Mouse (Mus musculus) hindlimb bud, embryonic 11.5 days (tissue): ENCODE measurements around the gene Cacna1f.
A peak's percentile ranks its signal among the peaks of the same experiment; 100 is the strongest.

Source experiments
- DNase-seq: peaks from one replicate; pipeline ENCODE4 v3.0.0-alpha.2; 2012; ENCODE audit warnings: low read depth, low spot score; ENCODE audit errors: extremely low spot score

Gene Cacna1f

DNA sequence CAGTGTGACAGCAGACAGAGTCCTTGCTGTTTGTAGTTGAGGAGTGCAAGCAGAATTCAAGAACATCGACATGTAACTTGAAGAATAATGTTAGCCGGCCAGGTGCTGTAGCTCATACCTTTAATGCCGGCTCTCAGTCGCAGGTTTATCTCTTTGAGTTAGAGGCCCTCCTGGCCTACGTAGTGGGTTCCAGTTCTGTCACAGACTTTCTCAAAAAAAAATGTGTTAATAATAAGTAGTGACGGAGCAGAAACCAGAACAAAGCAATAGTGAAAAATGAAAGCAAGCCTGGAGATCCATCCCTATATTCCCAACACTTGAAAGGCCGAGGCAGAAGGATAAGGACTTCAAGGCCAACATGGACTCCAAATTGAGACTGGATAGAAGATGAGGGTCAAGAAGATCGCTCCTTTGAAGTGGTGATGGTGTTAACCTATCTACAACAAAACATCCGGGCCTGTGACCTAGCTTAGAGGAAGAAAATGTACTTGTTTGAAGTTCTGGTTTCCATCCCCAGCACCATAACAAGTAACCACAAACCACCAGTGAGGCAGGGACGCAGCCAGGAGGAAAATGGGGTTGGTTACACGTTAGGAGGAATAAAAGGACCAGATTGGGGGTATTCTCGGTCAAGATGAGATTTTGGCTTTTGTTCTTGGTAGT lies 11.1 kb downstream of the Cacna1f start:
- DNase-seq = no peak

DNA sequence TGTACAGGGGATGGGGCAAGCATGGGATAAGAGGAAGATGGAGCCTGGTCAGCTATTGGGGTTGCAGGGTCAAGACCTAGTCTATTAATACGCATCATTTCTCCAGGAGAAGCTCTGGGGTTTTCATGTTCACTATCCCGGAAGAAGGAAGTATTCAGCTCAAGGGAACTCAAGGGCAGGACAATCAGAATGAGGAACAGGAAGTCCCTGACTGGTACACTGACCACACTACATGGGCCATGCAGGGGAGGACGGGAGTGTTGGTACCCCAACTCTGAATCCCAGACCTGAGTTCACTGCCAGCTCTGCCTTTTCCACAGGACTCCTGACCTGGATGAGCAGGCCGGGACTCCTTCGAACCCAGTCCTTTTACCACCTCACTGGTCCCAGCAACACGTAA lies 25.7 kb downstream of the Cacna1f start:
- no peak for DNase-seq

- DNase-seq = no peak
Measured at GRCm38 (mm10) chrX:7635101-7635500, 28.2 kb downstream of the Cacna1f start.

DNA sequence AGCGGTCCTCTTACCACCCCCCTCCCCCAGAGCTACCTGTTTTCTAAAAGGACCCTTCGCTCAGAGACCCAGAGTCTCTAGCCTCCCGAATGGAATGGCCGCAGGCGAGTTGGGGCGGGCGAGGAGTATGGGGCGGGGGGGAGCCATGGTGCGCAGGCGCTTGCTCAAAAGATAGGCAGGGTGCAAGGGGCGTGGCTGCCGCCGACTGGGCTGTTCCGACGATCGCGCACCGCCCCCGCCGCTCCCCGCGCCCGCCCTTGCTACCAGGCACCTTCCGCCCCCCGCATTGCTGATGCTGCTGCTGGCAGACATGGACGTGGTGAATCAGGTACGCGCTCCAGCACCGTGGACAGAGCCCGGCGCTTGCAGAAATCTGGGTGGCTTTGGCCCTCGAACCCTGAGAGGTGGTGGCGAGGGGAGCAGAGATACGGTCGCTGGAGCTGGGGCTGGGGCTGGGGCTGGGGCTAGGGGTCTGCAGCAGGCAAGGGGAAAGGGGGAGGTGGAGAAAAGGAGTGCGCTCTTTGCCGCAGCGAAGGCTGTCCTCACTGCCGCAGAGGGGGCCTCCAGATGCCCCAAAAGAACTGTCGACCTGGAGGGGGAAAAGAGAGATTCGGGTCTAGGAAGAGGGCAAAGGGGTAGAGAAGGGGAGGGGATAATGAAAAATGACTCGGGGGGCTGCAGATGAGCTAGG lies 31.7 kb downstream of the Cacna1f start, which contains the start of gene Syp:
Gene Syp, plus strand, starts transcription at position 71 of the 691 bp plus-strand sequence.
- DNase-seq = no peak

- DNase-seq = no peak
Measured at GRCm38 (mm10) chrX:7639536-7640325, 32.8 kb downstream of the Cacna1f start.

- no peak for DNase-seq
Measured at GRCm38 (mm10) chrX:7640785-7641184, 33.9 kb downstream of the Cacna1f start.

- no peak for DNase-seq
Measured at GRCm38 (mm10) chrX:7645349-7645748, 38.5 kb downstream of the Cacna1f start.

GRCm38 (mm10) chrX:7648671-7649304 lies 41.9 kb downstream of the Cacna1f start:
- peak; percentile 78 for DNase-seq

DNA sequence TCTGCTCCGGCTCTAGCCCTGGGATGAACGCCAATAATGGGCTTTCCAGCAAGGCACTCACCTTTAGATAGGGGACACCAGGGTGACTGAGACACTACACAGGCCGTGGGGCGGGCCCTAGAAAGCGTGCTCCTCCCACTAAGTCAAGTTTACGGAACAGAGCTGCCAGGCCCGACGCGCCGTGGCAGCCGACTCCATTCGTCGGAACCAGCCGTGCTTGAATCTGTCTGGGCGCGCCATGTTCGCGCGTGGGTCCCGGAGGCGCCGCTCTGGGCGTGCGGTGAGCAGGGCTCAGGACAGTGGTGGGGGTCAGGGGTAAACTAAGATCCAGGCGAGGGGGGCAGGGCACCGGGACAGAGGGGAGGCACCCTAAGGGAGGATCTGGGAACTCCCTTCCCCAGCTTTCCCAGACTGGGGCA lies 50.3 kb downstream of the Cacna1f start, which contains the start of gene Prickle3:
Gene Prickle3, plus strand, starts transcription at position 40 of the 419 bp plus-strand sequence.
- no peak for DNase-seq

DNA sequence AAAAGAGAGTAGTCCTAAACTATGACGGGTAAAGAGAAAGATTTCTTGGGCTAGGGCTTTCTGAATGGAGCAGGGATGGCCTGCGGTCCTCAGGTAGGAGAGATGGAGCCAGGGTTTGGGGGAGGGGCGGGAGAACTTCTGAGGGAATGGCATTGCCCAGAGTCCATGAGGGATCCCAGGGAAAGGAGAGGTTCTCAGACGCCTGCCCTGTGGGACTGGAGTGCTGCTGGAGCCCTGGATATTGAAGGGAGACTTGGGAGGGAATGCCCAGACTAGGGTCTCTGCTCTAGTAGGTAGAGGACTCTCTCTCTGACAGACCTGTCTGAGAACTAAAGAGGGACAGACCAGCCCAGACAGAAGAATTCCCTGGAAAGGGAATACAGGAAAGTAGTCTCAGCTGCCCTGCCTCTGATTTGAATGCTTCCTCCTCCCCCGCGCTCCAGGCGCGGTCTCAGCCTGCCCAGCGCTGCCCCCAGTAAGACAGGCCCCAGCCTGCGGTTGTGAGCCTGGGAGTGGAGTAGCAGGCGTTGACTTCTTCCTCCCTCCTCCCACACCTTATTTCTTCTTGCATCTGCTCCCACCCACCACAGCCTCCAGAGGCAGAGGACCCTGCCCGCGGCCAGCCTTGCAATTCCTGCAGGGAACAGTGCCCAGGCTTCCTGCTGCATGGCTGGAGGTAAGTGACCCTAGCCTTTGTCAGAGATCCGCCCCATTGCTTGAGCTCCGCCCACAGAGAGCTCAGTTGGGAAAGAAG lies 51.3 kb downstream of the Cacna1f start:
- no peak for DNase-seq

GRCm38 (mm10) chrX:7658785-7659589 lies 52.1 kb downstream of the Cacna1f start:
- DNase-seq = no peak

GRCm38 (mm10) chrX:7661086-7661485 lies 54.2 kb downstream of the Cacna1f start:
- no peak for DNase-seq

GRCm38 (mm10) chrX:7662936-7663335 lies 56.1 kb downstream of the Cacna1f start:
- no peak for DNase-seq

- no peak for DNase-seq
Measured at GRCm38 (mm10) chrX:7664791-7665190, 57.9 kb downstream of the Cacna1f start.

- no peak for DNase-seq
Measured at GRCm38 (mm10) chrX:7665739-7666502, 59.0 kb downstream of the Cacna1f start.

- no peak for DNase-seq
Measured at GRCm38 (mm10) chrX:7670390-7670881, 63.6 kb downstream of the Cacna1f start.

DNA sequence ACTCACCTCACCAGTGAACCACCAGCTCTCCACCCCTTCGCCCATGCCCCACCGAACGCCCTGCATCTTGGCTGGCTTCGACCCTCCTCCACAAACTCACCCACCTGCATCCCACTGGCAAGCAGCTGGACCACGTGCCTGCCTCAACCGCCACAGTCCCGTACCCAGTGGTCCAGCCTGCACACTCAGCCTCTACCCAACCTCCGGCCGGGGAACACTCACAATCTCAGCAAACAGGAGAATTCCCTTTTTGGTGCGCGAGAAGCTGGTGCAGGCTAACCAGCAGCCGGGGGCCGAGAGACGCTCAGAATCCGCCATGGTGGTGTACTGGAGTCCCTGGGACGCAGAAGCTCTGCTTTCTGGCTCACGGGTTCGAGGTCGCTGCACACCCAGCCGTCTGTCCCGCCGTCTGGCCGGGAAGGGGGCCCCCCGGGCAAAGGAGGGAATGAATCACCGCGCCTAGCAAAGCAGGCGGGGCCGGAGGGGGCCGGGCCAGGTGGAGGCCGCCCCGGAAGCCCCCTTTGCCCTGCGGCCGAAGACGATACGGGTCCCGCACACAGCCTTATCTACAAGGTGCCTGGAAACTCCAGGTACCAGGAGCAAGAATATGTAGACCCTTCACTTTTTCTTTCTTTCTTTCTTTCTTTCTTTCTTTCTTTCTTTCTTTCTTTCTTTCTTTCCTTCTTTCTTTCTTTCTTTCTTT lies 64.2 kb downstream of the Cacna1f start, which contains the start of gene Plp2:
Gene Plp2, minus strand, starts transcription at position 470 of the 703 bp plus-strand sequence.
- DNase-seq = no peak

DNA sequence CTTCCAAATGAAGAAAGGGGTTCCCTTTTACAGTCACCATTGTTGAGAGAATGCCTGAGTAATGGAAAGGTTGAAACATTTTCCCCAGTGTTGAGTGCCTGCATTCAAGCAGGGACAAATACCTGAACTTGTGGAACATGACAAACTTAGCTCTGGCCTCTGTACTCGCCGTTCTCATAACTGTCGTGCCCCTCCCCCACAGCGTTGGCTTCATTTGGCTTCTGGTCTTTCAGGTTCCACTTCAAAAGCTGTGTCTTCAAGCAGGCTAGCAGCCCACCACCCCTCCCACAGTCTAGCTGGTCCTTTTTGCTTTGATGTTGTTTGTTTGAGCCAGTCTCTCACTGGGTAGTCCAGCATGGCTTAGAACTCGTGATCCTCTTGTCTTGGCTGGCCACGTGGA lies 65.9 kb downstream of the Cacna1f start:
- no peak for DNase-seq
